Mouse (Mus musculus) brain, embryonic 14.5 days (tissue): ENCODE measurements around the gene Il20. TPM values are rescaled to one million over a fixed set of nuclear protein-coding genes. Genes with fewer than 3 reads are reported as not detected.
A peak's percentile ranks its signal among the peaks of the same experiment; 100 is the strongest.

Experiments
- DNase-seq: peaks from one replicate; pipeline ENCODE4 v3.0.0-alpha.2; 2011; ENCODE audit warnings: low read depth
- CTCF ChIP-seq: fragments of 200-500 bp; IDR thresholded peaks from 2 replicates; pipeline ENCODE4 v1.5.1; 2012; ENCODE audit warnings: inconsistent platforms, mild to moderate bottlenecking, moderate library complexity, borderline replicate concordance; ENCODE audit not compliant: insufficient read depth, insufficient read length; ENCODE audit errors: extremely low read depth
- POLR2A ChIP-seq: fragments of 200-500 bp; IDR thresholded peaks from 2 replicates; pipeline ENCODE4 v1.6.1; 2012; ENCODE audit warnings: mild to moderate bottlenecking, inconsistent platforms, borderline replicate concordance; ENCODE audit not compliant: poor library complexity, insufficient read depth, insufficient read length, severe bottlenecking; ENCODE audit errors: extremely low read depth
- polyA plus RNA-seq: library from polyadenylated mRNA; depleted of rRNA; stranded (reverse); fragments of >200 nt; gene quantifications from 2 replicates; pipeline ENCODE4 v1.2.3, GENCODE M21; 2012; rRNA removed

Il20 gene
- not detected in 2 replicates for polyA plus RNA-seq

DNA sequence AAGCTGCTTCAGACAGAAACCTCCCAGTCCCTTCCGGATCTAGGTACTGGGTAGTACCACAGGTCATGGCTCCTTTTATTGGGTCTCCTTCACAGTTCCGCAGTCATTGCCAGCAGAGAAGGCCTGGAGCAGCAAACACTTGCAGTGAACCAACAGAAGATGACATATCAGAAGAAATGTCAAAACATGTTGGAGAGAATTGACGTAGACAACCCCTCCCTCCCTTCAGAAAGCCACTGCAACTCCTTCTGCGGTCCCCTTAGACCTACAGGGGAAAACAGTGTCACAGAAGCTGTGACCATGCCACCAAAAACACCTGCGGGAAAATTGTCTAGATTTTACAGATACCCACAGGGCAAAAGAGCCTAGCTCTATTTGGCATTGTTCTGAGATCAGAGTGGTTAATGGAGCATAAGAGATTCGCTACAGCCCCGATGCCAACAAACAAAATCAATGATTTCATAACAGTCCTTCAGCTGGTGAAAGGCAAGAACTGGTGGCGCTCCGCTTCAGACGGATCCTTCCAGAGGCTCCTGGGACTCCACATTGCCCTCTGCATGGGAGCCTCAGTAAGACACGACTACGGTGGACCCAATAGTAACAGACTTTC is at the start of gene Il20:
Gene Il20, minus strand, starts transcription at position 51 of the 610 bp plus-strand sequence.
- no peak for DNase-seq
- TF ChIP-seq CTCF (no peak), POLR2A (no peak)

DNA sequence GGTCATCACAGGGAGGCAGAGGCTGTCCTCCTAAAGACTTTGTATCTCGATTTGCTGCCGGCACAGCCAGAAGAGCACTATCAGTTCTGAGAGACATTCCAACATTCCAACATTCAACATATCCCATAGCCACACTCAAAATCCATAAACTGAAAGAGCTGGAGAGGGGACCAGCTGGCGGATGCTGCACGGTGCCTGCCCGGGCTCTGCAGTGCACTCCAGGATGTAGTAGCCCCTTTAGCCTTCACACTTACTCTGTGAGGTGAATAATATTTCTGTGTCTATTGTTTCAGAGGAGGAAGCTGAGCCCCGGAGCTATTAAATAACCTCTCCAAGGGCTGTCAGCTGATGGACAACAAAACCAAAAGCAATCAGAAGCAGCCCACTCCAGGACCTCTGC is 35.7 kb upstream of the Il20 start:
- no peak for DNase-seq
- TF ChIP-seq POLR2A (no peak), CTCF (no peak)

DNA sequence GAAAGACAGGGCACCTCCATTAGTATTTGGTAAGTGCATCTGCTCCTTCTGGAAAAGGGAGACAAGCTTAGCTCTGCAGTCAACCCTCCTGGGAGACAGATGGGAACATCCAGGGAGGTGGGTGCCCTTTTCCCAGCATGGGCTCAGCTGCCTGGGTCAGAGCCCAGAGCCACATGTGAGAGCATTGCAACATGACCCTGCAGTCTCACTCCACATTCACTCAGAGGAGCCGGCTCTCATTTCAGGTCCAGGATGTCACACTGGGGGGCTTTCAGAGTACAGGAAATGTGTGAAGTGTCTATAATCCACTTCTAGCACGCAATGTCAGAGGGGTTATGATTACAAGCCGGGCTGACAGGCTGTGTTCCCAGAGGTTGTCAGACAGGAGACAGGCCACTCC is 30.6 kb upstream of the Il20 start:
- TF ChIP-seq POLR2A (no peak), CTCF (no peak)
- peak; percentile 14 for DNase-seq

DNA sequence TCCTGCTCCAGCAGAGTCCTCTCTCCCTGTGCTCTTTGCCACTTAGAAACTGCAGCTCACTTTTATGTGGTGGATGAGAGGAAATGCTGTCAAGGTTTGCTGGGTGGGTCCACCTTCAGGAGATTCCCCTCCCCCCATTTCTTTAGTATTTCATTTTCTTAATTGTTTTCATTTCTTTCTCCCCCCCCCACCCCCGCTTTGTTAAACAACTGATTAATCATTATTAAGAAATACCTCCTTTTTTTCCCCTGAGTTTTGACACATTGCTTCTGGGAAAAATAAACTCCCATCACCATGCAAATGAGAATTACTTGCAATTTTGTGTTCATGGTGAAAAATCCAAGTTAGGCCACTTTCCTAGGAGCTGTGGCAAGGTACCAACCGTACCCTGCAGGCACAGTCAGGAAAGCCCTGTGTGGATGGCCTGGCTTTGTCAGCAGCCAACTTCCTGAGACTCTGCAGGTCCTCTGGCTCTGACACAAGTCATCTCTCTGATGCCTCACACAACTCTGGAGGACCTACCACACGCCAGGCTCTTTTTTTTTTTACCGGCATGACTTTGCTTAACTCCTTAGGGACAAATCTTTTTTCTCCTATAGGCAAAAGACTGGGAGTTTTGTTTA is 28.9 kb upstream of the Il20 start, which contains the start of gene Il19:
Gene Il19, minus strand, starts transcription at position 51 of the 623 bp plus-strand sequence.
- no peak for TF ChIP-seq POLR2A
- no peak for TF ChIP-seq CTCF
- DNase-seq, result no peak

DNA sequence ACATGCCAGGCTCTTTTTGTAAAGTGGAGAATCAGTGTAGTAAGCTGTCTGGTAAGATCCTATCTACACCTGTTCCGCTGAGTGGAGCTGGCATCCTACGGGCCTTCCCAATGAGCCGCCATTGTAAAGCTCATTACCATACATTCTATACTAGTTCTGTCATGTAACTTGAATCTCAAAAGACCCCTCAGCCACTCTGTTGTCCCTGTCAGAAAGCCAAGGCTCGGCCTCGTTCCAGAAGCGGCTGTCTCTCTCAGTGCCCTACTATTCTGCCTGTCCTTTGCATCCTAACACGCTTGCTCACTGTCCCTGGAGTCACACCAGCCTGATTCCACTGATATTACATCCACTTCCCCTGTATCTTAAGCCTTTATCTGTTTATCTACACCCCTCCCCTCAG is 26.9 kb upstream of the Il20 start:
- peak; percentile 68 for DNase-seq
- TF ChIP-seq POLR2A (no peak), CTCF (no peak)

DNA sequence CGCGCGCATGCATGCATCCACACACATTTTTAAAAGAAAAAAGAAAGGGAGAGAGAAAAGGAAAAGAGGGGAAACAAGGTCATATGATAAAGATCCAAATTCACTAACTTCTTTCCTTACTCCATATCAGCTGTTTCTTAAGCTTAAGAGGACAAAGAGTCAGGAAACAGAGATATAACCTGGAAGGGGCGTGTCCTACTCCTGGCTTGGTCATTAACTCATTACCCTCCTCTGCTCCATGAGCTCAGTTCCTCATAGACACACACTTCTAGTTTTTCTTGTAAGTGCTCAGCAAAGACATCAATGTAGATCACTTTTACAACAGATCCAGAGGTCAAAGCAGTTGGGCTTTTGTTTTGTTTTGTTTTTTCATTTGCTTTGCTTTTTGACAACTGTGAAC is 25.9 kb upstream of the Il20 start:
- TF ChIP-seq CTCF (no peak), POLR2A (no peak)
- DNase-seq, result no peak

DNA sequence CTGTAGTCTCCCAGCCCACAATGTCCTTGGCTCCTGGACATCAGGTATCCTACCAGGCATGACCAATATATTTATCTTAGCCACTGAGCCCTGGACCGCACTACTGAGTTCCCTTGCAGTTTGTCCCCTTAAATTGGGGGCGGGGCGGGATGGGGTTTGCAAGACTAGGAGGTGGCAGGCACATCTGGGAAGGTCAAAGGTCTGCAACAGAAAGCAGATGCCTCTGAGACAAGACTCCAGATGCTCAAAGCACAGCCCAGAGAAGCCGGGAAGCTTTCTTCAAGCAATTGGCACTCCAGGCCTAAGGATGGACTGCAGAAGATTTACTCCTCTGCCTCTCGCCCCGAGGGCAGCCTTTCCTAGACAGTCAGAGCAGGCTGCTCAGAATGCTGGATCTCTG is 25.1 kb upstream of the Il20 start:
- TF ChIP-seq POLR2A (no peak), CTCF (no peak)
- no peak for DNase-seq

DNA sequence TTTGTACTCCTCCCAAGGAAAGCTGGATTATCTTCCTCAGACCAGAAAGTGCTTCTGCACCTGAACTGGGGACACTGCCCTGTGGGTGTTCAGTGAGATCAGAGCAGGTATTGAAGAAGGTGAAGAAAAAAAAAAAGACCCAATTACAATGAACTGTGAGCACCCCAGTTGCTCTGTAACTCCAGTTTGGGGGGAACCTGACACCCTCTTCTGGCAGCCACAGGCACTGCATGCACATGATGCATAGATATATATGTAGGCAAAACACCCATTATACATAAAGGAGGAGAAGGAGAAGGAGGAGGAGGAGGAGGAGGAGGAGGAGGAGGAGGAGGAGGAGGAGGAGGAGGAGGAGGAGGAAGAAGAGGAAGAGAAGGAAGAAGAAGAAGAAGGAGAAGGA is 15.2 kb upstream of the Il20 start:
- no peak for DNase-seq
- peak; percentile 25; the same call in 1 of the 2 replicates for TF ChIP-seq CTCF
- no peak for TF ChIP-seq POLR2A

DNA sequence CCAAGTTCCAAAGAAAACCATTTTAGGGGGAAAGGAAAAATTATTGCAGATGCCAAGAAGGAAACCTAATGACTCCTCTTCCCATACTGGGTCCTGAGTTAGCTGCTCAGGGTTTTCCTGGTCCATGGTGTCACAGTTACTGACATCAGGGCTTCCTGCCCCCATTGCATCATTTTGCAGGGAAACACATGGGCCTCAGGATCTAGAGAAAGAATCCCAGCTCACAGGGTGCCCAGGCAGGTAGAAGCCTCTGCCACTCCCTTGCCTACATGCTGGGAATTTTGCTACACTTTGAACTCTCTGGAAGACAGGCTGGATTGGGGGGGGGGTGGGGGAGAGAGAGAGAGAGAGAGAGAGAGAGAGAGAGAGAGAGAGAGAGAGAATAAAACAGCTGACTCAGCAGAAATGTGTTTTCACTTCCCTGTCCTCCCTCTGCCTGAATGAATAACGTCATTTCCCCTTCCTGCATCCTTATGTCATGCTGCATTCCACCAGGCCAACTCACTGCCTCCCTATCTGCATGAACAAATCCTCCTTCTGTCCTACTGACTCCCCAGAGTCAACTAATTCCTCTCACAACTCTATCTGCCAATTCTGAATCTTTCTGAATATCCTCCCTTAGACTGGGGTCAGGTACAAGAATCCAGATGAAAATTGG is 7.2 kb upstream of the Il20 start:
- no peak for DNase-seq
- TF ChIP-seq CTCF (no peak), POLR2A (no peak)

DNA sequence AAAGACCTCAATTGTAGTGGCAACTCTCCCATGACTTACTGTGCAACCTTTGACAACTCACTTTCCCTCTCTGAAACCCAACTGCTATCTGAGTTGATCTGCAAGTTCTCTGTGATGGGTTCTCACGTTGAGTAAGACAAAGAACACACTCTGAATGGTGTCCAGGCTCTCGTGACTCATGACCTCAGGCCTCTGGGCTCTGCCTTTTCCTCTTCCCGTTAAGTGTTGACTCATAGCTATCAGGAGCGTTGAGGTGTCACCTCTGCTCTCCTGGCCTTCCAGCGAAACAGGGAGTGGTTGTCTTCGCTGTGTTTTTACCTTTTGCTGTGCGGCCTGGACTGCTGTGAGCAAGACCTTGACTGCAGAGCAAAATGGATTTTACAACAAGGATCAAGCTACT is 8.7 kb downstream of the Il20 start:
- TF ChIP-seq CTCF (no peak), POLR2A (no peak)
- no peak for DNase-seq

DNA sequence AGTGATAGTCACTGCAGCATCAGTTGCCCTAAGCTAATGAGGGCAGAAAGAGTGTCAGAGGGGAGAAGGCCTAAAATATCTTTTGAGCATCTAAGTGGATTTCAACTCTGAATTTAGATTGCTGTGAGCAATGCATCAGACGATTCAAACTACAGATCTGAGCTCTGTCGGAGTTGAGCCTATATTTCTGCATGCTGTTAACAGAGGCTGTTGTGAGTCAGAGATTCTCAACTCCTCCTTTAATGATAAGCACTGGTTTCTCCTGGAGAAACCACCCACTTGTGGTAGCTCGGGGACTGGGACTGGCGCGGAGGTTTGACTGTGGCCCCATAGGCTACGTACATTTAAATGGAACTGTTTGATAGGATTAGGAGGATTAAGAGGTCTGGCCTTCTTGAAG is 16.8 kb downstream of the Il20 start:
- TF ChIP-seq CTCF (no peak), POLR2A (no peak)
- DNase-seq, result no peak

DNA sequence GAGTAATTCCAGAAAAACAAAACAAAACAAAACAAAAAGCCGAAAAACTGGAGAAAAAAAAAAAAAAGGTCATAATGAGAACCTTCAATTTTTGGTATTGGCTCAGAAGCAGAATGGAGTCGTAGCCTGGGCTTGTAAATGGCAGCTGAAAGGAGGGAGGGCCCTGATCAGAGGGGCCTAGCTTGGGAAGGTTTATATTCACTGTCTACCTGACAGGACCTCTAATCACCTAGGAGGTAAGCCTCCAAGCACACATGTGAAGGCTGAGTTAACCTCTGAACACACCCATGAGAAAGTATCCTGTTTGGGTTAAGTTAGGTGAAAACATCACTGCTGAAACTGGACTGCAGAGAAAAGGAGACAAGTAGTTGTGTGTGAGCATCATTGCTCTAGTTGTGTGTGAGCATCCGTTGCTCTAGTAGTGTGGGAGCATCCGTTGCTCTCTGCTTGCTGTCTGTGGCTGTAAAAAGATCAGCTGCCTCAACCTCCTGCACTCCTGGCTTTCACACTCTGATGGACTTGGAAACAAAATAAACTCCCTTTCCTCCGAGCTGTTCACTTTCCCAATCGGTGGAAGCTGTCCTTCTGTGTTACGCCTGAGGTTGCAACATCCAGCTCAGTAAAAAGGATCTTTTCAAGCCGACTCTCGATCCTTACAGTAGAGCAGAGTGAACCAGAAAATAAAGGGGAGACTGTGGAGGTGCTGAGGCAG is 17.8 kb downstream of the Il20 start:
- DNase-seq, result no peak
- no peak for TF ChIP-seq POLR2A
- no peak for TF ChIP-seq CTCF

DNA sequence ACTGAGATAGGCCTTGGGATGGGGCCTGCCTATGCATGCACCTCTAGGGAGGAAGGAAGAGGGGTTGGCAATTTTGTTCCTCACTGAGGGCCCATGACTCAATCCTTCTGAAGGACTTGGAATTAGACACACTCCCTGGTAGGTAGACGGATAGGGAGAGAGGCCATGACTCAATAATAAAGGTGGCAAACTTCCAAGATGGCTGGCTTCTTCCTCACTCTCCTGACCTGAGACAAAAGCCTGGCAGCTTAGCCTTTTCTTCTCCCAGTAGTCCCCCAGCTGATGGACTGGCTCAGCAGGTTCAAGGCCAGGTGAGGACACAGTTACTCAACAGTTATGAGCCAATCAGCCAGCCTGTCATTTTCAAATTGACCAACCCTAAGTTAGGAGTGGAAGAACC is 18.8 kb downstream of the Il20 start:
- no peak for TF ChIP-seq CTCF
- no peak for TF ChIP-seq POLR2A
- DNase-seq, result no peak
